Mouse (Mus musculus) forebrain, embryonic 10.5 days (tissue): ENCODE measurements around the gene 4921517D22Rik. TPM values are rescaled to one million over a fixed set of nuclear protein-coding genes. Genes with fewer than 3 reads are reported as not detected.

Experiments used
- polyA plus RNA-seq: library from polyadenylated mRNA; unstranded; fragments of >200 nt; fragmentation: Nextera tagmentation; extraction: Ambion mirVana; gene quantifications from 2 replicates; pipeline ENCODE4 v1.2.1, GENCODE M21; 2016

4921517D22Rik gene
- polyA plus RNA-seq, 1 experiment from 2014 or later = not detected

Other genes with a start within 250 kb of the 4921517D22Rik start
- 12.6 and 13.6 TPM in 2 replicates for gene Agtpbp1, start 108.9 kb downstream of the 4921517D22Rik start, polyA plus RNA-seq
- gene Naa35, start 108.8 kb downstream of the 4921517D22Rik start, polyA plus RNA-seq = 116 and 117 TPM in 2 replicates
- gene Golm1, start 18.3 kb downstream of the 4921517D22Rik start, polyA plus RNA-seq = 142 and 154 TPM in 2 replicates
- gene Spata31d1a, start 16.2 kb upstream of the 4921517D22Rik start, polyA plus RNA-seq = 0.04 and 0.05 TPM in 2 replicates
- gene Spata31d1b, start 18.2 kb upstream of the 4921517D22Rik start, polyA plus RNA-seq = 0.04 TPM in 1 of 2 replicates, not detected in the other
- not detected in 2 replicates for gene Spata31d1d, start 37.6 kb upstream of the 4921517D22Rik start, polyA plus RNA-seq
- not detected in 2 replicates for gene 1700014D04Rik, start 52.6 kb upstream of the 4921517D22Rik start, polyA plus RNA-seq
- 93.3 and 93.8 TPM in 2 replicates for gene Isca1, start 75.7 kb upstream of the 4921517D22Rik start, polyA plus RNA-seq
- not detected in 2 replicates for gene Gm49354, start 88.1 kb upstream of the 4921517D22Rik start, polyA plus RNA-seq
- 39.0 and 40.0 TPM in 2 replicates for gene Tut7, start 129.0 kb upstream of the 4921517D22Rik start, polyA plus RNA-seq